Comparison of ENCODE assay signal across 18 mouse cellular contexts in the genomic region with DNA sequence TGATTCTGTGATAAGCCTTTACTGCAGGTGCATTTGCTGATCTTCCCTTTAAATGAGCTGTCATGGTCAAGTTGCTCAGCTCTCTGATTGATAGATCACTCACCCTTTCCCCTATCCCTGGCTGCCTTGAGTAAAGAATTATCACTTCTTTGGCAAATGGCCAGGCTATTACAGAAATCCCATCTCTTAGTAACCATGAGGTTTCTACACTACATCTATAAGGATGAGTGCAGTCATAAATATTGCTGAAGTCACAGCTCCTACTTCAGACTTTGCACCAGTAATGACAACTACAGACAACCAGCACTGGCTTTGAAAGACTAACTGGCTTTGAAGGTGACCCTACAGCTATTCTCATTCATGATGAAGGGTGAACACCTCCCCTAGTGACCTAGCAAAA.
"Had no signal": no experiment of that assay in that cellular context is flagged by ENCODE, and none has a peak within 500 bp of the region (broad histone marks: within the 10 kb centered on the region; RNA-seq: fewer than 3 reads in every experiment).

No protein-coding gene starts in this region.

- DNase-seq: kidney, adult 11 months; kidney, adult 8-10 months; kidney, postnatal 10 days; kidney, postnatal 36 days; layer of hippocampus, postnatal 36 days; liver; lung, adult 2 months; lung, postnatal 14 days; lung, postnatal 4 days; midbrain, embryonic 14.5 days; thymus, adult 18-20 months; thymus, postnatal 36 days had no signal

- ATAC-seq: liver, embryonic 12.5 days had no signal

- H3K27ac ChIP-seq: kidney, embryonic 15.5 days; limb, embryonic 10.5 days; limb, embryonic 13.5 days; liver, embryonic 12.5 days; liver, embryonic 15.5 days had no signal

- H3K27me3 ChIP-seq: kidney, embryonic 15.5 days; limb, embryonic 13.5 days; liver, embryonic 12.5 days; liver, embryonic 15.5 days had no signal

- H3K9ac ChIP-seq: kidney, embryonic 15.5 days; limb, embryonic 13.5 days; liver, embryonic 12.5 days; liver, embryonic 15.5 days had no signal

- H3K4me3 ChIP-seq: kidney, embryonic 15.5 days; limb, embryonic 10.5 days; limb, embryonic 13.5 days; liver, embryonic 12.5 days; liver, embryonic 15.5 days had no signal

- H3K4me2 ChIP-seq: kidney, embryonic 15.5 days; limb, embryonic 13.5 days; liver, embryonic 12.5 days; liver, embryonic 15.5 days; midbrain, embryonic 11.5 days had no signal

- H3K4me1 ChIP-seq: kidney, embryonic 15.5 days; limb, embryonic 10.5 days; limb, embryonic 13.5 days; liver, embryonic 12.5 days; liver, embryonic 15.5 days had no signal

- H3K9me3 ChIP-seq: kidney, embryonic 15.5 days; limb, embryonic 10.5 days; limb, embryonic 13.5 days; liver, embryonic 12.5 days; liver, embryonic 15.5 days had no signal

- H3K36me3 ChIP-seq: kidney, embryonic 15.5 days; limb, embryonic 10.5 days; limb, embryonic 13.5 days; liver, embryonic 12.5 days; liver, embryonic 15.5 days had no signal
